Mouse (Mus musculus) ES-E14 (cell line): Measurements from ENCODE around the gene Prn. TPM values are rescaled to one million over a fixed set of nuclear protein-coding genes. Genes with fewer than 3 reads are reported as not detected.

Source experiments
- DNase-seq: peaks from one replicate; pipeline ENCODE4 v3.0.0-alpha.2; 2013; ENCODE audit warnings: low read depth, low spot score
- H3K27ac ChIP-seq: 2 replicates; pipeline ENCODE4 v1.5.1; 2012; ENCODE audit warnings: low read depth, mild to moderate bottlenecking, low read length, moderate library complexity, mixed read lengths; ENCODE audit not compliant: poor library complexity, insufficient read depth, severe bottlenecking
- H3K36me3 ChIP-seq: 2 replicates; pipeline ENCODE4 v1.6.1; 2012; ENCODE audit warnings: mild to moderate bottlenecking, low read length, moderate library complexity, mixed read lengths; ENCODE audit not compliant: control insufficient read depth, poor library complexity, insufficient read depth, severe bottlenecking
- H3K4me1 ChIP-seq, 2 experiments: fragments of 150-350 bp in 1 of 2; sonication (generic) in 1 of 2; 2 replicates each; pipeline ENCODE4 v1.6.1; 2012; ENCODE audit warnings: low read length in 2 of 2, mild to moderate bottlenecking in 1 of 2, mixed read lengths in 1 of 2; ENCODE audit not compliant: control insufficient read depth in 2 of 2, insufficient read depth in 2 of 2, poor library complexity in 1 of 2
- H3K4me3 ChIP-seq, 2 experiments: fragments of 150-350 bp in 1 of 2; sonication (generic) in 1 of 2; 2 replicates each; pipeline ENCODE4 v1.5.1; 2012; ENCODE audit warnings: low read length in 2 of 2, low read depth in 1 of 2, mild to moderate bottlenecking in 1 of 2, mixed read lengths in 1 of 2; ENCODE audit not compliant: insufficient read depth in 1 of 2, poor library complexity in 1 of 2, severe bottlenecking in 1 of 2
- H3K9ac ChIP-seq: 2 replicates; pipeline ENCODE4 v1.6.1; 2012; ENCODE audit warnings: low read depth, mild to moderate bottlenecking, low read length, mixed read lengths; ENCODE audit not compliant: poor library complexity, insufficient read depth, severe bottlenecking
- H3K9me3 ChIP-seq: fragments of 150-350 bp; sonication (generic); 2 replicates; pipeline ENCODE4 v1.6.1; 2012; ENCODE audit warnings: low read depth, mild to moderate bottlenecking, low read length; ENCODE audit not compliant: control insufficient read depth, insufficient read depth
- CHD2 ChIP-seq: IDR thresholded peaks from 2 replicates; pipeline ENCODE4 v1.6.1; 2014; ENCODE audit warnings: mild to moderate bottlenecking, low read depth, low read length, inconsistent platforms
- HCFC1 ChIP-seq: IDR thresholded peaks from 2 replicates; pipeline ENCODE4 v1.6.1; 2012; ENCODE audit warnings: low read length, inconsistent platforms, borderline replicate concordance; ENCODE audit not compliant: insufficient read depth
- MAFK ChIP-seq: IDR thresholded peaks from 2 replicates; pipeline ENCODE4 v1.6.1; 2014; ENCODE audit warnings: mild to moderate bottlenecking, low read depth, low read length, inconsistent platforms; ENCODE audit not compliant: insufficient read depth
- ZC3H11A ChIP-seq: IDR thresholded peaks from 2 replicates; pipeline ENCODE4 v1.6.1; 2012; ENCODE audit warnings: low read depth, mild to moderate bottlenecking, inconsistent platforms, low read length, borderline replicate concordance
- ZNF384 ChIP-seq: IDR thresholded peaks from 2 replicates; pipeline ENCODE4 v1.6.1; 2012; ENCODE audit warnings: low read depth, low read length, inconsistent platforms
- in situ Hi-C, 2 experiments: fragments of 600-800 bp; cut with MboI; formaldehyde crosslinking; loops; one replicate each; pipeline ENCODE4 v1.15.1; 2025; ENCODE audit warnings: low sequenced_read_pairs in 2 of 2, inconsistent platforms in 1 of 2; ENCODE audit not compliant: unreplicated experiment in 2 of 2
- total RNA-seq: library from RNA; depleted of rRNA; stranded (reverse); fragments of 300-350 nt; gene quantifications from 2 replicates; pipeline ENCODE4 v1.2.3, GENCODE M21; 2012

Prn gene
- total RNA-seq, 1 experiment, result not detected

GRCm38 (mm10) chr2:131941501-131941900 lies 31.7 kb downstream of the Prn start:
- H3K4me3 ChIP-seq, result no peak overlapping the region
- H3K9ac ChIP-seq, result no peak overlapping the region
- H3K36me3 ChIP-seq, result no peaks in the 10 kb centered on the region
- H3K4me1 ChIP-seq, result no peaks in the 10 kb centered on the region; a peak in 1 of 4 replicates
- TF ChIP-seq CHD2 (no peak), HCFC1 (no peak), ZNF384 (no peak), MAFK (no peak), ZC3H11A (no peak)
- no peak for DNase-seq
- H3K27ac ChIP-seq, result no peak overlapping the region
- in situ Hi-C loops, result loop anchor here (25.0 kb wide), 2 partner anchors 129 to 379 kb away; partner anchors contain the start of gene Adra1d (in 1 of the 2)
- no peaks in the 10 kb centered on the region for H3K9me3 ChIP-seq

DNA sequence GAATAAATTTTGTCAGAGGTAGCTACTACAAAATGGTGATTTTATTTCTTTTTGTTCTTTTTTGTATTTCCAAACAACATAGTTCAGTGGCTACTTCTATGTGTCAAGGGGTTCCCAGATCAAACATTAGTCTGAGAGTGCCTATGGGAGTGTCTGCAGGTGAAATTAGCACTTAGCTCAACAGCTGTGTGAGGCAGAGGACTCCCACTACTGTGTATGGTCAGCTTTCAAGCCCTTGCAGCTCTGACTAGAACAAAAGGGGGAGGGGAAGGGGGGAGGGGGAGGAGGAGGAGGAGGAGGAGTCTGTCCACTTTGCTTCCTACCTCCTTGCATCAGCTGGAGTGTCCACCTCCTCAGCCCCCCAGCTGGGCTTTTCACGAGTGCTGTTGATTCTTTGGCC lies 34.6 kb downstream of the Prn start:
- Histone ChIP-seq H3K36me3 (no peaks in the 10 kb centered on the region), H3K4me1 (no peaks in the 10 kb centered on the region), H3K4me3 (no peak overlapping the region), H3K9me3 (no peaks in the 10 kb centered on the region), H3K27ac (no peak overlapping the region), H3K9ac (no peak overlapping the region)
- in situ Hi-C loops, result loop anchor here (25.0 kb wide), 2 partner anchors 132 to 382 kb away; partner anchors contain the start of gene Adra1d (in 1 of the 2)
- DNase-seq, result no peak
- TF ChIP-seq CHD2 (no peak), HCFC1 (no peak), MAFK (no peak), ZNF384 (no peak), ZC3H11A (no peak)

GRCm38 (mm10) chr2:131945225-131945624 lies 35.5 kb downstream of the Prn start:
- Histone ChIP-seq H3K36me3 (no peaks in the 10 kb centered on the region), H3K4me1 (no peaks in the 10 kb centered on the region), H3K27ac (no peak overlapping the region), H3K4me3 (no peak overlapping the region), H3K9me3 (no peaks in the 10 kb centered on the region), H3K9ac (no peak overlapping the region)
- in situ Hi-C loops, result loop anchor here (25.0 kb wide), 2 partner anchors 133 to 383 kb away; partner anchors contain the start of gene Adra1d (in 1 of the 2)
- no peak for DNase-seq
- TF ChIP-seq HCFC1 (no peak), CHD2 (no peak), MAFK (no peak), ZC3H11A (no peak), ZNF384 (no peak)

DNA sequence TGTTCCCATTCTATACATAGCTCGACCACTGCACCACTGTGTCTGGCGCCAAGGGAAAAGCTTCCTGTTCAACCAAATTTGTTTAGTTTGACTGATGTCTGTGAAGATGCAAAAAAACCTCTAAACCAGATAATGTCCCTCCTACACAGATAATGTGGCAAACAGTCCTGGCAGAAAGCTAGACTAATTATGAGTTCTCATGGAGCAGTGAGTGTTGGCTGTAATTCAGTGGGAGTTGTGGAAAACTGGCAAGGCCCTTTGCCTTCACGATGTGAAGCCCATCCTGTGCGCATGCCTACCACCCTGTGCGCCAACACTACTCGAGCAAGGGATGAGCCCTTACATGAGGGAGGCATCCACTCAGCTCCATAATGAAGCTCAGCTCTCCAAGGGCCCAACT lies 36.0 kb downstream of the Prn start:
- no peak for DNase-seq
- in situ Hi-C loops, result loop anchor here (25.0 kb wide), 2 partner anchors 133 to 383 kb away; partner anchors contain the start of gene Adra1d (in 1 of the 2)
- Histone ChIP-seq H3K9me3 (no peaks in the 10 kb centered on the region), H3K4me1 (peaks cover 0 to 5% of the 10 kb centered on the region in 2 experiments; a peak in 1 of 4 replicates), H3K9ac (no peak overlapping the region), H3K4me3 (no peak overlapping the region), H3K36me3 (no peaks in the 10 kb centered on the region), H3K27ac (no peak overlapping the region)
- TF ChIP-seq ZC3H11A (no peak), CHD2 (no peak), ZNF384 (no peak), HCFC1 (no peak)

DNA sequence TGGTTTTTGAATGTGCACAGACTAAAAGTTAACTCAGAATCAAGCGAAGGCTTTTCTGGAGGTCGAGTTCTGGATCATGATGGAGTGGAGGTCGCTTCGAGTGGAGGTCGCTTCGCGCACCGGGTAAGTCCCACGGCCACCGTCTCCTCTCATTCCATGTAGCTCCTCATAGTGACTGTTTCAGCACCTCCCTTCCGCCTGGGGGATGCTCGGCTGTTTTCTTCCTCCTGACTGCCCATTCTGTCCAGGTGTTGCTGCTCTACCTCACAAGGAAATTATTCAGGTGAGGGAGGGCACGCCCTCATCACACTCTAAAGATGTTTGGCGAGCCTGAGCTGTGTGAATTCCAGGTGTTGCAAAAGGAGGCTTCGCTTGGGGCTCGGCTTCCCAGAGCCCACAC lies 36.6 kb downstream of the Prn start:
- H3K9ac ChIP-seq, result no peak overlapping the region
- peaks cover 0 to 5% of the 10 kb centered on the region in 2 experiments; a peak in 1 of 4 replicates for H3K4me1 ChIP-seq
- no peaks in the 10 kb centered on the region for H3K36me3 ChIP-seq
- no peak overlapping the region for H3K27ac ChIP-seq
- no peaks in the 10 kb centered on the region for H3K9me3 ChIP-seq
- in situ Hi-C loops, result loop anchor here (25.0 kb wide), 2 partner anchors 134 to 384 kb away; partner anchors contain the start of gene Adra1d (in 1 of the 2)
- no peak overlapping the region for H3K4me3 ChIP-seq
- DNase-seq, result no peak
- TF ChIP-seq CHD2 (no peak), ZC3H11A (no peak), HCFC1 (no peak)
